Mouse (Mus musculus) urinary bladder, postnatal 4 days (tissue): ENCODE measurements around the gene Znrd1.

ENCODE experiments used
- DNase-seq, 2 experiments: peaks; one replicate each; pipeline ENCODE4 v3.0.0; 2021 to 2022; ENCODE audit warnings: low spot score in 2 of 2

The Znrd1 gene

GRCm38 (mm10) chr17:36927496-36928120, 30.8 kb downstream of the Znrd1 start:
- DNase-seq, result no peak

DNA sequence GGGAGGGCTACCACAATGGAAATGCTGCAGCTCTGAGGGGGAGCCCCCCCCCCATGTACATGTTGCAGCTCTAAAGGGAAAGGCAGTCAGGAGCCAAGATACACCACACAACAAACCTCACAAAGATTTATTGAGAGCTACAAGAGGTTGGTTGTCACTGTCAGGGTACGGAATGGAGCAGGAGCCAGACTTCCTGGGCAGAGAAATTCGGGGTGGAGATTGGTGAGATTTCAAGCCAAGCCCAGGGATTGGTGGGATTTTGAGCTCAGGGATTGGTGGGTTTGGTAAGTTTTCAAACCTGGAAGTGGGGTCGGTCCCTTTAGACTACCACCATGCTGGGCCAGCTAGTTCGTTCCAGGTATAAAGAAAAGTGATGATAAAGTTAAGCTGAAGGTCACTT, 34.9 kb downstream of the Znrd1 start:
- DNase-seq, result no peak

DNA sequence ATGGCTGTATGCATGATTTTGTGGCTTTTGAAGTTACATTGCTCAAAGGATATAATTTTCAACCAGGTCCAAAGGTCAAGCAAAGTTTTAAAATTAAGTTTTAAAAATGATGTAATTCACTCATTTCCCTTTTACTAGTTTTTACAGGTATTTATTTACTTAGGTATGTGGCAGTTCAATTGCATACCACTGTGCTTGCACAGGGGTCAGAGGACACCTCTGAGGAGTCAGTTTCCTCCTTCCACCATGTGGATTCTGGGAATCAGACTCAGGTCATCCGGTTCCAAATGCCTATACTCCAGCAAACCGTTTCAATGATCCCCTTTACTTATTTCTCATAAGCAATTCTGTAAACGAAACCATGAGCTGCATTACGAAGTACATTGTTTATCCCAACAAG, 35.6 kb downstream of the Znrd1 start:
- DNase-seq, result no peak

DNA sequence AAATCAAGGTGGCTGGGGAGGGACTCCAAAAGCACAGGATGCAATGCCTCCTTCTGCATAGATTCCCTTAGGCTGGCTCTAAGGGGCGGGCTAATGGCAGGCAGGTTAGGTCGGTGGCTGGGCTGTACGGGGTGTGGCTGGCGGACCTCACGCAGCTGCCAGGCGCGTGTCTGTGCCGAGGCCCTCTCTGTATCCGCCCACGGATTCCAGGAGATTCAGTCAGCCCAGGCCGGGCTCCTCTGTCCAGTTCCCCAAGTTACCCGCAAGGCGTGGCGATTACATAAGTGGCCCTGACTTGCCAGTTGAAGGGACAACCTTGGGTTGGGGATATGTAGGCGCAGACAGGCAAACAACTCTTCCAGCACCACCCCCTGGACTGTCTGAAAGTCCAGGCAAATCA, 38.1 kb downstream of the Znrd1 start:
- peak in 1 of 2 experiments; percentile 24 for DNase-seq

- DNase-seq, result peak in 1 of 2 experiments; percentile 74
These were observed 43.3 kb downstream of the Znrd1 start for GRCm38 (mm10) chr17:36915076-36915475.

DNA sequence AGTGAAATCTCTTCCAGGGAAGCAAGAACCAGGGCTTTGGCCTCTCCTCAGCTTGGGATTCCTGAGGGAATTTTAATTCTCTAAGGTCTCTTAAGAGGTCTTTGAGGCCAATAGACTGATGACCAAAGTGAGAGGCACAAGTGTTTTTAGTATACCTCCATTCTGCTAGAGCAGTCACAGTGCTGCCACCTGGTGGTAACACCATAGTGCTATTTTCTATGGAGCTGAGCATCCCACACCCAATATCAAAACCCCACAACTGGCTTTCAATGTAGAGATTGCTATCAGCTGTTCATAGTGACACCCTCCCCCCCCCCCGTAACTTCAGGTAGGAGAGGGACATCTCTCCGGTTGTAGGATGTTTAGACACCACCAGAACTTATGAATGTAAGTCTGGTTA, 44.3 kb downstream of the Znrd1 start:
- DNase-seq, result peak; percentile 29 to 79

DNA sequence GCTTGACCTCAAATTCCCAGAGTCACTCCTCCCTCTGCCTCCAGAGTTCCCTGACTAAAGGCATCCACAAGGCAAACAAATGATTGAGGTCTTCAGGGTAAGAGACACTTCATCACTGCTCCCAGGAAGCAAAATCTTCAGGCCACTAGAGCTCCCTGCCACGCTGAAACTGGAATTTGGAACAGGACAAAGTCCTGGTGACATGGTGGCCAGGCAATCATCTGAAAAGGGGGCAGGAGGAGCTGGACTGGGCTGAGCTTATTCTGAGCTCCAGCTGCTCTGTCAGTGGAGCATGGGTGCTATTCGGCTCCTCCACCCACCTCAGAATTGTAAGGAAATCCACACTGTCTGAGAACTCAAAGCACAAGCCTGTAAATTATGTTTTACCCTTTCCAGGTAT, 46.3 kb downstream of the Znrd1 start:
- DNase-seq, result no peak

GRCm38 (mm10) chr17:36909802-36910201, 48.6 kb downstream of the Znrd1 start:
- DNase-seq, result no peak

GRCm38 (mm10) chr17:36908235-36908634, 50.1 kb downstream of the Znrd1 start:
- DNase-seq, result no peak
